In genomic region chr13:103660248-103660996, GRCm38 (mm10) we compare ENCODE assay signal across 17 mouse cellular contexts.
DNase-seq lines count a peak whose midpoint lies in the region; ATAC-seq lines count a peak whose summit lies in the region.
"Had no signal": no experiment of that assay in that cellular context is flagged by ENCODE, and none has a peak within 500 bp of the region (broad histone marks: within the 10 kb centered on the region; RNA-seq: fewer than 3 reads in every experiment).

No protein-coding gene starts in this region.

- WGBS in forebrain, embryonic 12.5 days, result 17% methylated on average over 11 of the region's 11 CpGs
- WGBS in forebrain, embryonic 14.5 days, result 18% methylated on average over 11 of the region's 11 CpGs
- WGBS in kidney, embryonic 16.5 days, result 17% methylated on average over 11 of the region's 11 CpGs

- peak; percentile 79; the same call in 1 of the 2 replicates for ATAC-seq in forebrain, embryonic 12.5 days (ENCODE audit: low FRiP score)
- ATAC-seq in forebrain, embryonic 14.5 days, result no peak
- ATAC-seq in kidney, embryonic 16.5 days (ENCODE audit: low FRiP score, low TSS enrichment), result peak; percentile 82
- ATAC-seq: inflammation-experienced regulatory T-cells, adult 6 months had no signal

- H3K9me3 ChIP-seq in forebrain, embryonic 12.5 days, result no peaks in the 10 kb centered on the region
- H3K9me3 ChIP-seq in forebrain, embryonic 14.5 days (replicated peaks; ENCODE audit: control insufficient read depth, low read length), result no peaks in the 10 kb centered on the region
- no peaks in the 10 kb centered on the region for H3K9me3 ChIP-seq in kidney, embryonic 16.5 days (ENCODE audit: low read length)
- H3K9me3 ChIP-seq: liver, embryonic 15.5 days had no signal

- DNase-seq in forebrain, embryonic 14.5 days (ENCODE audit: low spot score), result no peak
- DNase-seq in kidney, postnatal 25 days, result no peak
- peak; percentile 69 for DNase-seq in embryo, embryonic 10 days (ENCODE audit: low spot score)
- peak; percentile 62 for DNase-seq in mesoderm, embryonic 11.5 days (ENCODE audit: low read depth, low spot score)
- no peak for DNase-seq in cerebellum, adult 18-20 months
- DNase-seq in Muller cell, postnatal 12 days (ENCODE audit: inconsistent ontology term), result no peak
- DNase-seq: adrenal gland, postnatal 10 days; cerebellum, adult 11 months; heart, adult 2 months; heart, postnatal 10 days; left cerebral cortex, postnatal 4 days; right cerebral cortex, postnatal 14 days; thymus, adult 2 months had no signal

- peaks cover 11% of the 10 kb centered on the region for H3K4me1 ChIP-seq in forebrain, embryonic 12.5 days
- 0 out of 2 replicates have a peak, but pooled peaks cover 3% of the 10 kb centered on the region for H3K4me1 ChIP-seq in forebrain, embryonic 14.5 days (ENCODE audit: control insufficient read depth, insufficient read depth, low read length)
- peaks cover 8% of the 10 kb centered on the region for H3K4me1 ChIP-seq in kidney, embryonic 16.5 days (ENCODE audit: insufficient read depth, low read length)
- H3K4me1 ChIP-seq: liver, embryonic 15.5 days had no signal

- no peak overlapping the region for H3K27ac ChIP-seq in forebrain, embryonic 12.5 days
- no peak overlapping the region for H3K27ac ChIP-seq in forebrain, embryonic 14.5 days (ENCODE audit: low read depth, low read length)
- no peak overlapping the region for H3K27ac ChIP-seq in kidney, embryonic 16.5 days (ENCODE audit: low read length)
- H3K27ac ChIP-seq: heart, adult 2 months; liver, embryonic 15.5 days had no signal

- no peaks in the 10 kb centered on the region for H3K27me3 ChIP-seq in forebrain, embryonic 12.5 days
- no peaks in the 10 kb centered on the region for H3K27me3 ChIP-seq in forebrain, embryonic 14.5 days (replicated peaks; ENCODE audit: control insufficient read depth, insufficient read depth, low read length)
- 0 out of 2 replicates have a peak, but pooled peaks cover 3% of the 10 kb centered on the region for H3K27me3 ChIP-seq in kidney, embryonic 16.5 days (ENCODE audit: insufficient read depth, low read length)
- H3K27me3 ChIP-seq: liver, embryonic 15.5 days had no signal

- H3K36me3 ChIP-seq in forebrain, embryonic 12.5 days (replicated peaks), result no peaks in the 10 kb centered on the region
- H3K36me3 ChIP-seq in forebrain, embryonic 14.5 days (ENCODE audit: control insufficient read depth, insufficient read depth, low read length), result no peaks in the 10 kb centered on the region
- H3K36me3 ChIP-seq in kidney, embryonic 16.5 days (ENCODE audit: insufficient read depth, low read length), result no peaks in the 10 kb centered on the region
- H3K36me3 ChIP-seq: liver, embryonic 15.5 days had no signal

- no peak overlapping the region for H3K4me2 ChIP-seq in forebrain, embryonic 12.5 days
- no peak overlapping the region for H3K4me2 ChIP-seq in forebrain, embryonic 14.5 days (ENCODE audit: low read length)
- H3K4me2 ChIP-seq in kidney, embryonic 16.5 days (replicated peaks; ENCODE audit: low read depth, low read length), result no peak overlapping the region
- H3K4me2 ChIP-seq: liver, embryonic 15.5 days had no signal

- H3K9ac ChIP-seq in forebrain, embryonic 12.5 days, result no peak overlapping the region
- H3K9ac ChIP-seq in forebrain, embryonic 14.5 days (ENCODE audit: low read length), result no peak overlapping the region
- H3K9ac ChIP-seq in kidney, embryonic 16.5 days (replicated peaks; ENCODE audit: low read length), result no peak overlapping the region
- H3K9ac ChIP-seq: liver, embryonic 15.5 days had no signal

- H3K4me3 ChIP-seq in forebrain, embryonic 12.5 days (replicated peaks), result no peak overlapping the region
- H3K4me3 ChIP-seq in forebrain, embryonic 14.5 days (ENCODE audit: low read depth, low read length), result no peak overlapping the region
- no peak overlapping the region for H3K4me3 ChIP-seq in kidney, embryonic 16.5 days (ENCODE audit: low read length)
- H3K4me3 ChIP-seq: heart, adult 2 months; liver, embryonic 15.5 days had no signal

Comparison
In these comparisons a context has a peak if more than half of its experiments do, and no peak if none do; other contexts are left out.
1. DNase-seq: peak in embryo, embryonic 10 days (single experiment) and mesoderm, embryonic 11.5 days (single experiment); none in forebrain, embryonic 14.5 days (single experiment), kidney, postnatal 25 days (0 of 2), cerebellum, adult 18-20 months (0 of 2) and Muller cell, postnatal 12 days (single experiment).